In the genomic region with DNA sequence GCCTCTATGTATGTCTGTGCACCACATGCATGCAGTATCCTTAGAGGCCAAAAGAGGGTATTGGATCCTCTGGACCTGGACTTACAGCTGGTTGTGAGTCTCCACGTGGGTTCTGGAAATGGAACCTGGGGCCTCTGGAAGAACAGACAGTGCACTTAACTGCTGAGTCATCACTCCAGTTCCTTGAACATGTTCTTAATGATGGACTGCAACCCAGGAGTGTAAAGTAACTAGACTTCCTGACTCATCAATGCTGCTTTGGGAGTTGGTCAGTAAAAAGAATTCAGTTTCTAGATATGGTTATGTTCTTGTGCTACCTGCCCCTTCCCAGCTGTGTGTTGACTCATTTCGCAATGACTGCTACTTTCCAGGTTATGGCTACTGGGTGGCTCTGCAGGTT, we compare ENCODE assay signal across 17 mouse cellular contexts.
"Had no signal": no experiment of that assay in that cellular context is flagged by ENCODE, and none has a peak within 500 bp of the region (broad histone marks: within the 10 kb centered on the region; RNA-seq: fewer than 3 reads in every experiment).

No protein-coding gene starts in this region.

- H3K9ac ChIP-seq: limb, embryonic 12.5 days; liver, embryonic 13.5 days; liver, postnatal 0 days; lung, embryonic 15.5 days; midbrain, embryonic 12.5 days; neural tube, embryonic 13.5 days had no signal

- H3K27me3 ChIP-seq: liver, embryonic 13.5 days; lung, embryonic 15.5 days; midbrain, embryonic 12.5 days; neural tube, embryonic 13.5 days had no signal

- H3K27ac ChIP-seq: limb, embryonic 12.5 days; liver, embryonic 13.5 days; lung, embryonic 15.5 days; macrophage; midbrain, embryonic 12.5 days; neural tube, embryonic 13.5 days had no signal

- ATAC-seq: liver, postnatal 0 days; midbrain, embryonic 16.5 days had no signal

- H3K4me3 ChIP-seq: limb, embryonic 12.5 days; liver, embryonic 13.5 days; lung, embryonic 15.5 days; megakaryocyte, embryonic 14.5 days; midbrain, embryonic 12.5 days; neural tube, embryonic 13.5 days had no signal

- H3K9me3 ChIP-seq: limb, embryonic 12.5 days; liver, embryonic 13.5 days; lung, embryonic 15.5 days; megakaryocyte, embryonic 14.5 days; midbrain, embryonic 12.5 days; neural tube, embryonic 13.5 days had no signal

- H3K4me1 ChIP-seq: limb, embryonic 12.5 days; lung, embryonic 15.5 days; midbrain, embryonic 12.5 days; neural tube, embryonic 13.5 days had no signal

- DNase-seq: kidney, postnatal 25 days; liver; liver, embryonic 13.5 days; liver, postnatal 0 days; lung, postnatal 14 days; retina, postnatal 1 day; right cerebral cortex, postnatal 4 days; spleen, adult 18-20 months; thymus, adult 18-20 months; thymus, postnatal 14 days had no signal

- H3K36me3 ChIP-seq: limb, embryonic 12.5 days; liver, embryonic 13.5 days; lung, embryonic 15.5 days; midbrain, embryonic 12.5 days; neural tube, embryonic 13.5 days had no signal

- H3K4me2 ChIP-seq: limb, embryonic 12.5 days; liver, embryonic 13.5 days; lung, embryonic 15.5 days; midbrain, embryonic 12.5 days; neural tube, embryonic 13.5 days had no signal
